Mouse (Mus musculus): ENCODE results near the gene Cnppd1. TPM values are rescaled to one million over a fixed set of nuclear protein-coding genes. Genes with fewer than 3 reads are reported as not detected.

Cnppd1 gene
- total and polyA plus RNA-seq, 2 experiments: 26.4 to 44.3 TPM

GRCm38 (mm10) chr1:75158990-75159389 lies 16.5 kb upstream of the Cnppd1 start:
- Histone ChIP-seq H3K4me3 (ENCODE audit: insufficient read depth, low read depth, low read length) (no peak overlapping the region), H3K27me3 (ENCODE audit: control insufficient read depth, insufficient read depth, low read length) (no peaks in the 10 kb centered on the region), H3K27ac (replicated peaks; ENCODE audit: insufficient read depth, low read depth, low read length) (no peak overlapping the region), H3K9ac (ENCODE audit: low read depth, low read length) (no peak overlapping the region), H3K36me3 (ENCODE audit: control insufficient read depth, insufficient read depth, low read length) (no peaks in the 10 kb centered on the region), H3K4me1 (ENCODE audit: control insufficient read depth, insufficient read depth, low read length) (no peaks in the 10 kb centered on the region), H3K79me2 (ENCODE audit: control insufficient read depth, insufficient read depth, low read length) (no peaks in the 10 kb centered on the region)
- DNase-seq (ENCODE audit: extremely low read depth, low read depth, low spot score): no peak
- no peak for TF ChIP-seq CTCF (IDR thresholded peaks at IDR 0.05; ENCODE audit: low read depth, low read length)
- no peak for TF ChIP-seq POLR2A (IDR thresholded peaks at IDR 0.05; ENCODE audit: extremely low read depth, insufficient read depth, low read length)

DNA sequence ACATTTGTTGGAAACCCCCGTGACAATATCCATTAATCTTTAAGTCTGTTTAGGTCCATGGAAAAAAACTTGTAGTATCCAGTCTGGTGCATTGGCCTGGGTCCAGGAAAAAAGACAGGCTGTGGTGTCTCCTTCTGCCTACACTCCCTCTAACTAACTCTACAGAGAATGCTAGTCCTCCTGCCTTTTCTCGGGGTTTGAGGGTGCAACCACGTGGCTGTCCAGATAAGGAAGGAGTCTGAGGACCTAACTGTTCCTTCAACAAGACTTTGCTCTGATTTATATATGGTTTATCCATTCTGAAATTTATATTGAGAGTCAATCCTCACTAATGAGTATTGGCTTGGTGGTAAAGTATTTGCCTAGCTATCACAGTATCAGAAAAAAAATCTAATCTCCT lies 13.3 kb upstream of the Cnppd1 start:
- WGBS: 62% methylated on average over 3 of the region's 3 CpGs
- DNase-seq (ENCODE audit: extremely low read depth, low read depth, low spot score): no peak
- Histone ChIP-seq H3K36me3 (ENCODE audit: control insufficient read depth, insufficient read depth, low read length) (no peaks in the 10 kb centered on the region), H3K4me1 (ENCODE audit: control insufficient read depth, insufficient read depth, low read length) (no peaks in the 10 kb centered on the region), H3K79me2 (ENCODE audit: control insufficient read depth, insufficient read depth, low read length) (no peaks in the 10 kb centered on the region), H3K9ac (ENCODE audit: low read depth, low read length) (no peak overlapping the region), H3K4me3 (ENCODE audit: insufficient read depth, low read depth, low read length) (no peak overlapping the region), H3K27me3 (ENCODE audit: control insufficient read depth, insufficient read depth, low read length) (no peaks in the 10 kb centered on the region), H3K27ac (replicated peaks; ENCODE audit: insufficient read depth, low read depth, low read length) (no peak overlapping the region)
- TF ChIP-seq POLR2A (IDR thresholded peaks at IDR 0.05; ENCODE audit: extremely low read depth, insufficient read depth, low read length) (no peak), CTCF (IDR thresholded peaks at IDR 0.05; ENCODE audit: low read depth, low read length) (no peak)

DNA sequence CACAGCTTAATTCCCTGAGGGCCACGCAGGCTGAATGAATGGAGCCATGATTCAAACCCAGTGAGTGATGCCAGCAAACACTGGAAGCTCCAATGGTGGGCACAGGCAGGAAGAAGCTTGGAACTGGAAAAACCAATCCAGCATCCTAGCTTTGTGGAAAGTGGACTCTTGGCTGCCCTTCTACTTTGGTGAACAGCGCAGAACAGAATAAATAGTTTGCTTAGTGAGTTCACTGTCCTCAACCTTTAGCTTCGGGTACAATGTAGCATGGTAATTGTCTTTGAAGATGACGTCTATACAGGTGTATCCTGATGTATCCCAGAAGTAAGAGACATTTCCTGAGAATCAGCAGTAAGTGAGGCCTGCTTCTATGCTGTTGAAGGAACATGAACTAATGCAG lies 6.2 kb upstream of the Cnppd1 start:
- H3K79me2 ChIP-seq (ENCODE audit: control insufficient read depth, insufficient read depth, low read length): peaks cover 10% of the 10 kb centered on the region; the same call in 1 of the 2 replicates
- H3K27ac ChIP-seq (replicated peaks; ENCODE audit: insufficient read depth, low read depth, low read length): peak overlapping the region; percentile 88
- peak; percentile 99 for DNase-seq (ENCODE audit: extremely low read depth, low read depth, low spot score)
- H3K36me3 ChIP-seq (ENCODE audit: control insufficient read depth, insufficient read depth, low read length): peaks cover 32% of the 10 kb centered on the region
- H3K4me3 ChIP-seq (ENCODE audit: insufficient read depth, low read depth, low read length): no peak overlapping the region
- 35% methylated on average over 4 of the region's 4 CpGs for WGBS
- H3K4me1 ChIP-seq (ENCODE audit: control insufficient read depth, insufficient read depth, low read length): peaks cover 31% of the 10 kb centered on the region
- no peaks in the 10 kb centered on the region for H3K27me3 ChIP-seq (ENCODE audit: control insufficient read depth, insufficient read depth, low read length)
- no peak overlapping the region for H3K9ac ChIP-seq (ENCODE audit: low read depth, low read length)
- no peak for TF ChIP-seq POLR2A (IDR thresholded peaks at IDR 0.05; ENCODE audit: extremely low read depth, insufficient read depth, low read length)
- no peak for TF ChIP-seq CTCF (IDR thresholded peaks at IDR 0.05; ENCODE audit: low read depth, low read length)

- Histone ChIP-seq H3K27me3 (ENCODE audit: control insufficient read depth, insufficient read depth, low read length) (no peaks in the 10 kb centered on the region), H3K4me1 (ENCODE audit: control insufficient read depth, insufficient read depth, low read length) (peaks cover 35% of the 10 kb centered on the region), H3K79me2 (ENCODE audit: control insufficient read depth, insufficient read depth, low read length) (peaks cover 15% of the 10 kb centered on the region; the same call in 1 of the 2 replicates), H3K4me3 (ENCODE audit: insufficient read depth, low read depth, low read length) (no peak overlapping the region), H3K9ac (ENCODE audit: low read depth, low read length) (peak overlapping the region; percentile 54), H3K36me3 (ENCODE audit: control insufficient read depth, insufficient read depth, low read length) (peaks cover 32% of the 10 kb centered on the region), H3K27ac (replicated peaks; ENCODE audit: insufficient read depth, low read depth, low read length) (peak overlapping the region; percentile 84)
- peak; percentile 95 for DNase-seq (ENCODE audit: extremely low read depth, low read depth, low spot score)
- no peak for TF ChIP-seq CTCF (IDR thresholded peaks at IDR 0.05; ENCODE audit: low read depth, low read length)
- 28% methylated on average over 7 of the region's 7 CpGs for WGBS
Observed at GRCm38 (mm10) chr1:75147411-75148135, 5.1 kb upstream of the Cnppd1 start.

- DNase-seq (ENCODE audit: extremely low read depth, low read depth, low spot score): no peak
- WGBS: 97% methylated on average over 3 of the region's 3 CpGs
- Histone ChIP-seq H3K36me3 (ENCODE audit: control insufficient read depth, insufficient read depth, low read length) (peaks cover 32% of the 10 kb centered on the region), H3K4me3 (ENCODE audit: insufficient read depth, low read depth, low read length) (no peak overlapping the region), H3K4me1 (ENCODE audit: control insufficient read depth, insufficient read depth, low read length) (peaks cover 38% of the 10 kb centered on the region), H3K27me3 (ENCODE audit: control insufficient read depth, insufficient read depth, low read length) (no peaks in the 10 kb centered on the region), H3K9ac (ENCODE audit: low read depth, low read length) (no peak overlapping the region), H3K79me2 (ENCODE audit: control insufficient read depth, insufficient read depth, low read length) (peaks cover 15% of the 10 kb centered on the region; the same call in 1 of the 2 replicates), H3K27ac (replicated peaks; ENCODE audit: insufficient read depth, low read depth, low read length) (no peak overlapping the region)
- TF ChIP-seq CTCF (IDR thresholded peaks at IDR 0.05; ENCODE audit: low read depth, low read length): no peak
- no peak for TF ChIP-seq POLR2A (IDR thresholded peaks at IDR 0.05; ENCODE audit: extremely low read depth, insufficient read depth, low read length)
Observed at GRCm38 (mm10) chr1:75145589-75145988, 3.1 kb upstream of the Cnppd1 start.

DNA sequence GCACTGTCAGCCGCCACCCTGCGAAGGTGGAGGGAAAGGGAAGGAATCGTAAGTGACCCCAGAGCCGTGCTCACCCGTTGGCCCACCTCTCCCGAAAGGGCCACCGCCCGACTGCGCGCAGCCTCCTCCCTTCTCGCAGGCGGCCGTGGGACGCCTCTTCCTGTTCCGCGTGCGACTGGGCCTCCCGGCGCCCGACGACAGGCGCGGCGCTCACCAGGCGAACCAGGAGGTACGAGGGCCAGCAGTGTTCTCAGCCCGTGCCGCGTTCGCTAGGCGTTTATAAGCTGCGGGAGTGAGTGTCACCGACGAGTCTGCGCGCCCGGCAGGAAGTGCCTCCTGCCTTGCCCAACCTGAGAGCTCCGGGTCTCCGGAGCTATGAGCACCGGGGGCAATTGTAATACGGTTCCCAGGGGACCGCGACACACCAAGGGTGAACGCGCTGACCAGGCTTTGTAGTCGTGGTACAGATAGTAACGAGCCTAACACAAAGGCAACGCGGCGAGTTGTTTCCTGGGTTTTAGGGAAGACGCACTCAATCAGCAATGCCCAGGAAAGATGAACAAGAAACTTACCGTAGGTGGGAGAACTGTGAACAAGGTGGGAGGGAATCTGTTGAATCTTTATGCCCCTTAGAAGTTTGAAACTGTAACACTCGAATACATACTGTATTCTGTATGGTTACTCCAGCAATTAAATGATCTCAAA lies 873 bp downstream of the Cnppd1 start:
- Histone ChIP-seq H3K9ac (ENCODE audit: low read depth, low read length) (peak overlapping the region; percentile 95), H3K4me1 (ENCODE audit: control insufficient read depth, insufficient read depth, low read length) (peaks cover 24% of the 10 kb centered on the region), H3K36me3 (ENCODE audit: control insufficient read depth, insufficient read depth, low read length) (peaks cover 44% of the 10 kb centered on the region), H3K79me2 (ENCODE audit: control insufficient read depth, insufficient read depth, low read length) (peaks cover 15% of the 10 kb centered on the region; the same call in 1 of the 2 replicates), H3K27me3 (ENCODE audit: control insufficient read depth, insufficient read depth, low read length) (no peaks in the 10 kb centered on the region), H3K27ac (replicated peaks; ENCODE audit: insufficient read depth, low read depth, low read length) (peak overlapping the region; percentile 100), H3K4me3 (ENCODE audit: insufficient read depth, low read depth, low read length) (peak overlapping the region; percentile 92)
- WGBS: under 1% methylated on average over 53 of the region's 53 CpGs
- TF ChIP-seq CTCF (IDR thresholded peaks at IDR 0.05; ENCODE audit: low read depth, low read length) (no peak), POLR2A (IDR thresholded peaks at IDR 0.05; ENCODE audit: extremely low read depth, insufficient read depth, low read length) (peak; percentile 63; the same call in 1 of the 2 replicates)
- peak; percentile 54 for DNase-seq (ENCODE audit: extremely low read depth, low read depth, low spot score)

All from liver, adult 2 months (tissue).